Mouse (Mus musculus): ENCODE data around the gene Hivep3. TPM values are rescaled to one million over a fixed set of nuclear protein-coding genes. Genes with fewer than 3 reads are reported as not detected.

The Hivep3 gene
- polyA plus RNA-seq, 1 experiment from 2014 or later: 4.5 TPM

- whole genome bisulfite sequencing: 86% methylated on average over 3 of the region's 3 CpGs
- no peak overlapping the region for H3K4me3 ChIP-seq
- no peak for ATAC-seq (ENCODE audit: low FRiP score)
- H3K9me3 ChIP-seq (replicated peaks): no peaks in the 10 kb centered on the region
- H3K27me3 ChIP-seq: no peaks in the 10 kb centered on the region
- H3K36me3 ChIP-seq: no peaks in the 10 kb centered on the region
- no peak overlapping the region for H3K9ac ChIP-seq
- H3K4me1 ChIP-seq: no peaks in the 10 kb centered on the region
- no peak overlapping the region for H3K27ac ChIP-seq
- H3K4me2 ChIP-seq (replicated peaks): no peak overlapping the region
Observed at GRCm38 (mm10) chr4:119775913-119776312, 42.3 kb downstream of the Hivep3 start.

GRCm38 (mm10) chr4:119777146-119777545, 43.6 kb downstream of the Hivep3 start:
- no peaks in the 10 kb centered on the region for H3K9me3 ChIP-seq (replicated peaks)
- 92% methylated on average over 3 of the region's 3 CpGs for WGBS
- H3K4me1 ChIP-seq: no peaks in the 10 kb centered on the region
- no peaks in the 10 kb centered on the region for H3K27me3 ChIP-seq
- ATAC-seq (ENCODE audit: low FRiP score): no peak
- no peak overlapping the region for H3K4me3 ChIP-seq
- no peaks in the 10 kb centered on the region for H3K36me3 ChIP-seq
- no peak overlapping the region for H3K4me2 ChIP-seq (replicated peaks)
- H3K27ac ChIP-seq: no peak overlapping the region
- H3K9ac ChIP-seq: no peak overlapping the region

- H3K4me2 ChIP-seq (replicated peaks): no peak overlapping the region
- no peaks in the 10 kb centered on the region for H3K9me3 ChIP-seq (replicated peaks)
- H3K9ac ChIP-seq: no peak overlapping the region
- ATAC-seq (ENCODE audit: low FRiP score): no peak
- no peak overlapping the region for H3K27ac ChIP-seq
- H3K36me3 ChIP-seq: no peaks in the 10 kb centered on the region
- H3K4me1 ChIP-seq: no peaks in the 10 kb centered on the region
- WGBS: 54% methylated on average over 5 of the region's 5 CpGs
- no peaks in the 10 kb centered on the region for H3K27me3 ChIP-seq
- H3K4me3 ChIP-seq: no peak overlapping the region
Observed at GRCm38 (mm10) chr4:119779561-119780400, 46.2 kb downstream of the Hivep3 start.

GRCm38 (mm10) chr4:119780881-119781280, 47.3 kb downstream of the Hivep3 start:
- no peak for ATAC-seq (ENCODE audit: low FRiP score)
- Histone ChIP-seq H3K9me3 (replicated peaks) (no peaks in the 10 kb centered on the region), H3K36me3 (no peaks in the 10 kb centered on the region), H3K4me3 (no peak overlapping the region), H3K27me3 (no peaks in the 10 kb centered on the region), H3K4me2 (replicated peaks) (no peak overlapping the region), H3K27ac (no peak overlapping the region), H3K4me1 (no peaks in the 10 kb centered on the region), H3K9ac (no peak overlapping the region)
- WGBS: 83% methylated on average over 6 of the region's 6 CpGs

- Histone ChIP-seq H3K4me3 (no peak overlapping the region), H3K27ac (no peak overlapping the region), H3K36me3 (no peaks in the 10 kb centered on the region), H3K9ac (no peak overlapping the region), H3K4me1 (no peaks in the 10 kb centered on the region), H3K27me3 (no peaks in the 10 kb centered on the region), H3K4me2 (replicated peaks) (no peak overlapping the region), H3K9me3 (replicated peaks) (no peaks in the 10 kb centered on the region)
- ATAC-seq (ENCODE audit: low FRiP score): no peak
- WGBS: 95% methylated on average over 3 of the region's 3 CpGs
Observed at GRCm38 (mm10) chr4:119784959-119785358, 51.4 kb downstream of the Hivep3 start.

- no peaks in the 10 kb centered on the region for H3K4me1 ChIP-seq
- no peak for ATAC-seq (ENCODE audit: low FRiP score)
Observed at GRCm38 (mm10) chr4:119786307-119786706, 52.7 kb downstream of the Hivep3 start.

GRCm38 (mm10) chr4:119786721-119787120, 53.1 kb downstream of the Hivep3 start:
- H3K4me1 ChIP-seq: no peaks in the 10 kb centered on the region
- H3K9ac ChIP-seq: no peak overlapping the region
- H3K4me3 ChIP-seq: no peak overlapping the region
- no peak overlapping the region for H3K27ac ChIP-seq
- WGBS: 78% methylated on average over 1 of the region's 2 CpGs
- no peak overlapping the region for H3K4me2 ChIP-seq (replicated peaks)
- no peaks in the 10 kb centered on the region for H3K27me3 ChIP-seq
- H3K36me3 ChIP-seq: no peaks in the 10 kb centered on the region
- ATAC-seq (ENCODE audit: low FRiP score): no peak
- no peaks in the 10 kb centered on the region for H3K9me3 ChIP-seq (replicated peaks)

More at GRCm38 (mm10) chr4:119786307-119786706, 52.7 kb downstream of the Hivep3 start:
- Histone ChIP-seq H3K4me2 (replicated peaks) (no peak overlapping the region), H3K9ac (no peak overlapping the region), H3K27me3 (no peaks in the 10 kb centered on the region), H3K27ac (no peak overlapping the region), H3K4me3 (no peak overlapping the region), H3K9me3 (replicated peaks) (no peaks in the 10 kb centered on the region), H3K36me3 (no peaks in the 10 kb centered on the region)
- WGBS: 75% methylated on average over 2 of the region's 2 CpGs

GRCm38 (mm10) chr4:119788746-119789145, 55.2 kb downstream of the Hivep3 start:
- H3K9me3 ChIP-seq (replicated peaks): no peaks in the 10 kb centered on the region
- no peak overlapping the region for H3K4me3 ChIP-seq
- no peak for ATAC-seq (ENCODE audit: low FRiP score)
- 93% methylated on average over 6 of the region's 6 CpGs for WGBS
- no peaks in the 10 kb centered on the region for H3K36me3 ChIP-seq
- H3K4me1 ChIP-seq: no peaks in the 10 kb centered on the region
- no peak overlapping the region for H3K4me2 ChIP-seq (replicated peaks)
- H3K9ac ChIP-seq: no peak overlapping the region
- H3K27me3 ChIP-seq: no peaks in the 10 kb centered on the region
- H3K27ac ChIP-seq: no peak overlapping the region

- Histone ChIP-seq H3K4me2 (replicated peaks) (no peak overlapping the region), H3K27me3 (no peaks in the 10 kb centered on the region), H3K9me3 (replicated peaks) (no peaks in the 10 kb centered on the region), H3K36me3 (no peaks in the 10 kb centered on the region), H3K27ac (no peak overlapping the region), H3K9ac (no peak overlapping the region), H3K4me1 (no peaks in the 10 kb centered on the region), H3K4me3 (no peak overlapping the region)
- 81% methylated on average over 9 of the region's 9 CpGs for WGBS
- ATAC-seq (ENCODE audit: low FRiP score): no peak
Observed at GRCm38 (mm10) chr4:119789495-119790148, 56.0 kb downstream of the Hivep3 start.

- no peak overlapping the region for H3K9ac ChIP-seq
- H3K4me1 ChIP-seq: no peaks in the 10 kb centered on the region
- no peaks in the 10 kb centered on the region for H3K27me3 ChIP-seq
- H3K27ac ChIP-seq: no peak overlapping the region
- no peaks in the 10 kb centered on the region for H3K9me3 ChIP-seq (replicated peaks)
- ATAC-seq (ENCODE audit: low FRiP score): no peak
- no peak overlapping the region for H3K4me2 ChIP-seq (replicated peaks)
- WGBS: 75% methylated on average over 3 of the region's 3 CpGs
- no peak overlapping the region for H3K4me3 ChIP-seq
- no peaks in the 10 kb centered on the region for H3K36me3 ChIP-seq
Observed at GRCm38 (mm10) chr4:119798891-119799290, 65.3 kb downstream of the Hivep3 start.

GRCm38 (mm10) chr4:119806556-119806955, 73.0 kb downstream of the Hivep3 start:
- no peaks in the 10 kb centered on the region for H3K9me3 ChIP-seq (replicated peaks)
- no peaks in the 10 kb centered on the region for H3K36me3 ChIP-seq
- no peak overlapping the region for H3K9ac ChIP-seq
- no peak overlapping the region for H3K27ac ChIP-seq
- ATAC-seq (ENCODE audit: low FRiP score): no peak
- 79% methylated on average over 2 of the region's 2 CpGs for WGBS
- no peaks in the 10 kb centered on the region for H3K4me1 ChIP-seq
- no peak overlapping the region for H3K4me3 ChIP-seq
- H3K27me3 ChIP-seq: peaks cover 6% of the 10 kb centered on the region; the same call in 1 of the 2 replicates
- H3K4me2 ChIP-seq (replicated peaks): no peak overlapping the region

- H3K36me3 ChIP-seq: no peaks in the 10 kb centered on the region
- no peak overlapping the region for H3K9ac ChIP-seq
- H3K4me1 ChIP-seq: no peaks in the 10 kb centered on the region
- H3K9me3 ChIP-seq (replicated peaks): no peaks in the 10 kb centered on the region
- H3K27me3 ChIP-seq: peaks cover 14% of the 10 kb centered on the region
- ATAC-seq (ENCODE audit: low FRiP score): no peak
- WGBS: 61% methylated on average over 2 of the region's 2 CpGs
- no peak overlapping the region for H3K4me3 ChIP-seq
- H3K4me2 ChIP-seq (replicated peaks): no peak overlapping the region
- no peak overlapping the region for H3K27ac ChIP-seq
Observed at GRCm38 (mm10) chr4:119807359-119807758, 73.8 kb downstream of the Hivep3 start.

- H3K4me3 ChIP-seq: no peak overlapping the region
- peaks cover 13% of the 10 kb centered on the region for H3K4me1 ChIP-seq
- no peak overlapping the region for H3K9ac ChIP-seq
- ATAC-seq (ENCODE audit: low FRiP score): no peak
- H3K27ac ChIP-seq: no peak overlapping the region
- H3K4me2 ChIP-seq (replicated peaks): no peak overlapping the region
- peaks cover 24% of the 10 kb centered on the region for H3K27me3 ChIP-seq
- no peaks in the 10 kb centered on the region for H3K36me3 ChIP-seq
- H3K9me3 ChIP-seq (replicated peaks): no peaks in the 10 kb centered on the region
- WGBS: 29% methylated on average over 5 of the region's 5 CpGs
Observed at GRCm38 (mm10) chr4:119809245-119809644, 75.7 kb downstream of the Hivep3 start.
